ENCODE assay signal across 26 mouse cellular contexts in genomic region chr1:92440066-92440750, GRCm38 (mm10). TPM values are rescaled to one million over a fixed set of nuclear protein-coding genes. Genes with fewer than 3 reads are reported as not detected.
A peak's percentile ranks its signal among the peaks of the same experiment; 100 is the strongest.
DNase-seq lines count a peak whose midpoint lies in the region; ATAC-seq and TF ChIP-seq lines count a peak whose summit lies in the region.
"Had no signal": no experiment of that assay in that cellular context is flagged by ENCODE, and none has a peak within 500 bp of the region (broad histone marks: within the 10 kb centered on the region; RNA-seq: fewer than 3 reads in every experiment).

No protein-coding gene starts in this region.

- WGBS in cerebellum, adult 2 months = 70% methylated on average over 9 of the region's 9 CpGs
- 97% methylated on average over 9 of the region's 9 CpGs for WGBS in thymus, adult 2 months

- TF ChIP-seq POLR2A in cerebellum, adult 2 months (IDR thresholded peaks at IDR 0.05; ENCODE audit: borderline replicate concordance, insufficient read depth, low read length) = no peak
- no peak for TF ChIP-seq POLR2A in thymus, adult 2 months (IDR thresholded peaks at IDR 0.05; ENCODE audit: control insufficient read depth, extremely low read depth, insufficient read depth, low read length, poor library complexity)

- H3K4me1 ChIP-seq in cerebellum, adult 2 months (ENCODE audit: control insufficient read depth, insufficient read depth, low read length) = peaks cover 31% of the 10 kb centered on the region
- H3K4me1 ChIP-seq in thymus, adult 2 months (replicated peaks; ENCODE audit: control insufficient read depth, insufficient read depth, low read length) = no peaks in the 10 kb centered on the region

- peak overlapping the region; percentile 39 for H3K27ac ChIP-seq in cerebellum, adult 2 months (ENCODE audit: insufficient read depth, low read length)
- no peak overlapping the region for H3K27ac ChIP-seq in thymus, adult 2 months (ENCODE audit: control insufficient read depth, insufficient read depth, low read length)
- H3K27ac ChIP-seq: embryonic facial prominence, embryonic 13.5 days; forebrain, embryonic 13.5 days; hindbrain, embryonic 13.5 days; hindbrain, postnatal 0 days had no signal

- TF ChIP-seq CTCF in cerebellum, adult 2 months (IDR thresholded peaks at IDR 0.05; ENCODE audit: borderline replicate concordance, insufficient read depth, low read depth, low read length) = no peak
- TF ChIP-seq CTCF in thymus, adult 2 months (IDR thresholded peaks at IDR 0.05; ENCODE audit: borderline replicate concordance, control insufficient read depth, extremely low read depth, insufficient read depth, low read length, poor library complexity) = no peak

- no peak for ATAC-seq in granulocyte monocyte progenitor cell, adult 5-6 weeks (replicated peaks; ENCODE audit: poor library complexity, severe bottlenecking)
- ATAC-seq: forebrain, embryonic 13.5 days; forebrain, postnatal 0 days; hindbrain, postnatal 0 days had no signal

- DNase-seq in cerebellum, adult 2 months = peak; percentile 24 to 53
- DNase-seq in cerebellum, adult 11-12 months = no peak
- peak; percentile 20 for DNase-seq in 3T3-L1 (ENCODE audit: low read depth, low spot score)
- DNase-seq in adrenal gland, adult 2 months = peak; percentile 81
- DNase-seq in adrenal gland, postnatal 25 days = peak; percentile 18
- no peak for DNase-seq in urinary bladder, postnatal 10 days (ENCODE audit: low spot score)
- DNase-seq in thymus, adult 2 months = no peak
- DNase-seq: cerebellum, adult 11 months; cerebellum, adult 9-11 months; cerebellum, postnatal 36 days; forebrain, postnatal 0 days; gastrocnemius, postnatal 14 days; heart, postnatal 10 days; heart, postnatal 4 days; kidney, adult 11 months had no signal

- no peaks in the 10 kb centered on the region for H3K27me3 ChIP-seq in cerebellum, adult 2 months (ENCODE audit: control insufficient read depth, insufficient read depth, low read length)
- H3K27me3 ChIP-seq in thymus, adult 2 months (ENCODE audit: control insufficient read depth, insufficient read depth, low read length) = no peaks in the 10 kb centered on the region
- H3K27me3 ChIP-seq: CH12.LX; embryonic facial prominence, embryonic 13.5 days; forebrain, embryonic 13.5 days; hindbrain, embryonic 13.5 days had no signal

- H3K36me3 ChIP-seq in thymus, adult 2 months (ENCODE audit: control insufficient read depth, insufficient read depth, low read length) = peaks cover 3% of the 10 kb centered on the region; the same call in 1 of the 2 replicates

- H3K4me3 ChIP-seq in cerebellum, adult 2 months (replicated peaks; ENCODE audit: insufficient read depth, low read depth, low read length) = no peak overlapping the region
- no peak overlapping the region for H3K4me3 ChIP-seq in thymus, adult 2 months (ENCODE audit: control insufficient read depth, insufficient read depth, low read length)
- H3K4me3 ChIP-seq: embryonic facial prominence, embryonic 13.5 days; forebrain, embryonic 13.5 days; hindbrain, embryonic 13.5 days had no signal

RNA-seq across cellular contexts. Expression of gene Ndufa10, which starts 33.5 kb away (rescaled TPM):
- 226 and 229 TPM in 2 replicates for polyA plus RNA-seq in cerebellum, adult 2 months (2012; rRNA removed)
- total RNA-seq in adrenal gland, adult 2 months (2021) = 100 to 1,000 TPM; 428 to 515 TPM
- polyA plus RNA-seq in adrenal gland, adult 2 months (2012; rRNA removed) = 106 and 107 TPM in 2 replicates
- total RNA-seq in adrenal gland, postnatal 25 days (2021) = 337 and 339 TPM in 2 replicates
- 134 and 155 TPM in 2 replicates for total RNA-seq in granulocyte monocyte progenitor cell, adult 5-6 weeks (2014; fragmentation: Nextera tagmentation)
- 103 and 107 TPM in 2 replicates for total RNA-seq in granulocyte monocyte progenitor cell, adult 5-6 weeks (2017)
- 83.6 and 96.7 TPM in 2 replicates for polyA plus RNA-seq in thymus, adult 2 months (2012; rRNA removed)

RNA-seq across cellular contexts. Expression of gene Olfr1416, which starts 44.7 kb away (rescaled TPM):
- polyA plus RNA-seq in cerebellum, adult 2 months (2012; rRNA removed) = not detected in 2 replicates
- total RNA-seq in adrenal gland, adult 2 months (2021) = not detected
- polyA plus RNA-seq in adrenal gland, adult 2 months (2012; rRNA removed) = not detected in 2 replicates
- not detected in 2 replicates for total RNA-seq in adrenal gland, postnatal 25 days (2021)
- not detected in 2 replicates for total RNA-seq in granulocyte monocyte progenitor cell, adult 5-6 weeks (2014; fragmentation: Nextera tagmentation)
- total RNA-seq in granulocyte monocyte progenitor cell, adult 5-6 weeks (2017) = not detected in 2 replicates
- polyA plus RNA-seq in thymus, adult 2 months (2012; rRNA removed) = not detected in 2 replicates
- total RNA-seq: CH12.LX; forebrain, postnatal 0 days; gastrocnemius, adult 18-20 months; gastrocnemius, postnatal 14 days; heart, postnatal 10 days; heart, postnatal 4 days; hindbrain, postnatal 0 days had no signal
- polyA plus RNA-seq: brain, embryonic 14.5 days; embryonic facial prominence, embryonic 13.5 days; forebrain, embryonic 13.5 days; forebrain, postnatal 0 days; gonadal fat pad, adult 2 months; heart, embryonic 14.5 days; hindbrain, embryonic 13.5 days; hindbrain, postnatal 0 days; intestine, embryonic 14.5 days had no signal

RNA-seq across cellular contexts. Expression of gene Olfr1415, which starts 55.7 kb away (rescaled TPM):
- polyA plus RNA-seq in cerebellum, adult 2 months (2012; rRNA removed) = not detected in 2 replicates
- total RNA-seq in adrenal gland, adult 2 months (2021) = not detected
- polyA plus RNA-seq in adrenal gland, adult 2 months (2012; rRNA removed) = not detected in 2 replicates
- not detected in 2 replicates for total RNA-seq in adrenal gland, postnatal 25 days (2021)
- total RNA-seq in granulocyte monocyte progenitor cell, adult 5-6 weeks (2014; fragmentation: Nextera tagmentation) = not detected in 2 replicates
- total RNA-seq in granulocyte monocyte progenitor cell, adult 5-6 weeks (2017) = not detected in 2 replicates
- not detected in 2 replicates for polyA plus RNA-seq in thymus, adult 2 months (2012; rRNA removed)
- total RNA-seq: CH12.LX; forebrain, postnatal 0 days; gastrocnemius, adult 18-20 months; gastrocnemius, postnatal 14 days; heart, postnatal 10 days; heart, postnatal 4 days; hindbrain, postnatal 0 days had no signal
- polyA plus RNA-seq: brain, embryonic 14.5 days; embryonic facial prominence, embryonic 13.5 days; forebrain, embryonic 13.5 days; forebrain, postnatal 0 days; gonadal fat pad, adult 2 months; heart, embryonic 14.5 days; hindbrain, embryonic 13.5 days; hindbrain, postnatal 0 days; intestine, embryonic 14.5 days had no signal

Comparison
In these comparisons a context has a peak if more than half of its experiments do, and no peak if none do; other contexts are left out.
1. DNase-seq: peak in cerebellum, adult 2 months (2 of 2), 3T3-L1 (single experiment), adrenal gland, adult 2 months (single experiment) and adrenal gland, postnatal 25 days (single experiment); none in cerebellum, adult 11-12 months (single experiment), urinary bladder, postnatal 10 days (single experiment) and thymus, adult 2 months (single experiment).